Mouse (Mus musculus) spleen, adult 12 weeks (tissue): ENCODE measurements around the gene Lrrc56.

Experiments
- DNase-seq: peaks from one replicate; pipeline ENCODE4 v3.0.0; 2022; ENCODE audit warnings: low spot score

The Lrrc56 gene

DNA sequence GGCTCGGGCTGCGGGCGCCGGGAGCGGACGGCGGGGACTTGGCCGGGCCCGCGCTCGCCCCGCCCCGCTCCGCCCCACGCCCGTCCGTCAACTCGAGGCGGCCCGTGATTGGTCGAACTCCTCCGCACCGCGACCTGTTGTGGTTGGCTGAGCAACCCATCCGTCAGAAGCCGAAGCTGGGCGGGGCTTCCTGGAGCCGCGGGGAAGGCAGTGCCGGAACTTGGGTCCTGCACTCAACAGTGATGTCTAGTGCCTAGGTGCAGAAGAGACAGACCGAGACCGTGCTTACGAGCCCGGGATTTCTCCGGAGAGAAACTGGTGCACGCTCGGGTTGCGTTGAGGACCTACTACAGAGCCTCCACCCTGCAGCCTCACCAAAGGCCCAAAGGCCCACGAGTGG is at the start of gene Lrrc56, which contains the start of gene Hras:
Lrrc56 (plus strand) TSS at position 210 of the 400 bp plus-strand sequence.
Hras (minus strand) TSS at position 58 of the 400 bp plus-strand sequence.
- DNase-seq: peak; percentile 98

DNA sequence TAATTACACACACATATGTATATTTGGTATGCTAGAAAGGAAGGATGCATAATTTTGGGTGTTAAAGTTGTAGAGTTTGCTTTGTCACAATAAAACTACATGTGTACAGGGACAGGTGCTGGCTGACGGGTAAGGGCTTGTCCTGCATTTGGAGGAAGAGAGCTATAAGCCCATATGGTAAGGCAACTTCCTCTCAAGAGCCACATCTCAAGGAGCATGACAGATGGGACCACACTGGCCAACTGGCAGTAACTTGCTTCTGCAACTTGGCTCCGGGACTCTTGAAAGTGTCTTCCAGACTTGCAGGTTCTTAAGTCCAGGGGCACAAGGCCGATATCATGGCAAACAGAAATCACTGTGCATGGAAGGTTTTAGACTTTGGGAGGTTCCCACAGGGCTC is 49.3 kb upstream of the Lrrc56 start:
- DNase-seq: no peak

- no peak for DNase-seq
Measured at GRCm38 (mm10) chr7:141145403-141145802, 48.6 kb upstream of the Lrrc56 start.

- no peak for DNase-seq
Measured at GRCm38 (mm10) chr7:141146043-141146595, 47.8 kb upstream of the Lrrc56 start.

GRCm38 (mm10) chr7:141147044-141147443 is 46.9 kb upstream of the Lrrc56 start:
- no peak for DNase-seq

GRCm38 (mm10) chr7:141148639-141149038 is 45.3 kb upstream of the Lrrc56 start:
- DNase-seq: no peak

DNA sequence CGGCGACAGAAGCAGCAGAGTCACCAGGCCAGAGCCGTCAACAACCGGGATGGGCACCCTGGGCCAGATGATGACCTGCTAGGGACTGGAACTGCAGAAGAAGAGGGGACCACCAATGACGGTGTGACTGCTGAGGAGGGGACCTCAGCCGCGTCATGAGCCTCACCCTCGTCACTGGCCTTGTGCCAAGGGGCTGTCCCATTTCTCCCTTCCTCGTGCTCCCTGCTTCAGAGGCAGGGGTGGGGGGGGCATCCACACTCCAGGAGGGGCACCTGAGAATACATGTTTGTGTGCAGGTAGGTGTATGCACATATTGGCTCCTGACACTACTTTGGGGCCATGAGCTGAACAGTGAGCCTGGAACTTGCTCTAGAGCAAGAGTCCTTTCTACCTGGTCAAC is 38.6 kb upstream of the Lrrc56 start:
- no peak for DNase-seq

GRCm38 (mm10) chr7:141164397-141164796 is 29.6 kb upstream of the Lrrc56 start:
- no peak for DNase-seq

DNA sequence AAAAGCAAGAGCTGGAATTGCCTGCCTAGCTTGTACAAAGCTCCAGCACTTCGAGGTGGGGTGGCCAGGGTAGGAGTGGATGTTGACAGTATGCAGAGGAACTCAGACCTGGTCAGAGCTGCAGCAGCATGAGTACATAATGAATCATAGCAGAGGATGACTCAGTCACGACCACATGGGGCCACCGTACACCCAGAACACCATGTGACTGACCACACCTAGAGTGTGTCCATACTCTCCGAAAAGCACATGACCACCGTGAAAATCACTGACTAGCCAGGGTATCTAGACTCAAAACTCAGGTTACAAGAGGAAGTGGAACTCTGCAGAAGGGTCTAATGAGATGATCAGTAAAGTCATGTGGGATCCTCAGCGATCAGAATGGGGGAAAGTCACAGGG is 29.1 kb upstream of the Lrrc56 start:
- DNase-seq: no peak

- DNase-seq: peak; percentile 42
Measured at GRCm38 (mm10) chr7:141167901-141168517, 25.9 kb upstream of the Lrrc56 start.

- peak; percentile 61 for DNase-seq
Measured at GRCm38 (mm10) chr7:141168518-141168953, 25.4 kb upstream of the Lrrc56 start.

GRCm38 (mm10) chr7:141169300-141169699 is 24.7 kb upstream of the Lrrc56 start:
- no peak for DNase-seq

DNA sequence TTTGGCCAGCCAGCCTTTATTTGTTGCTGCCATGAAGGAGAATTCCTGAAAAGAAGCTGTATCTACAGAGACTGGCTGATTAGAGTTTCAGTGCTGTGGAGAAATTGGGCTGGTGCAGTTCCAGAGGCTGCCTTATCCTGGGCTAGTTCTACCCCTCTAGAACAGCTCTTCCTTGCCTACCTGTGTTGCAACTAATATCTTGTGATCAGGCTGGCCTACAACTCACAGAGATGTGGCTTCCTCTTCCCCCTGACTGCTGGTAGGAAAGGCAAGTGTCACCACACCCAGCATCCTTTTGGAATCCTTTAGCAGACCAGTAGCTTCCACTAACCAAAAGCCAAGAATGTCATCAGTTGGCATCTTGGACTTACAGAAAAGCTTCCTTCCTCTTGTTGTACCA is 24.1 kb upstream of the Lrrc56 start:
- DNase-seq: no peak

GRCm38 (mm10) chr7:141172116-141173006 is 21.6 kb upstream of the Lrrc56 start, which contains the start of gene Rnh1:
Rnh1 (minus strand) TSS chr7:141172857.
- peak; percentile 87 for DNase-seq

- no peak for DNase-seq
Measured at GRCm38 (mm10) chr7:141173323-141173850, 20.6 kb upstream of the Lrrc56 start.

DNA sequence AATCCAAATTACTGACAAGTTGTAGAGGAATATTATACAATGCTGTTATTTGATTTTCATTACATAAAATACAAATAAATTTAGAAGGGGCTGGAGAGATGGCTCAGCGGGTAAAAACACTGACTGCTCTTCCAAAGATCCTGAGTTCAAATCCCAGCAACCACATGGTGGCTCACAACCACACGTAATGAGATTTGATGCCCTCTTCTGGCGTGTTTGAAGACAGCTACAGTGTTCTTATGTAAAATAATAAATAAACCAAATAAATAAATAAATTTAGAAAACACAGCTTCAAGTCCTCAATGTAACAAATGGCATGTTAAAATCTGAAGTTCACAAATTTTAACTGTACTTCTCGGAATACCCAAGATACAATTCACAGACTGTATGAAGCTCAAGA is 18.9 kb upstream of the Lrrc56 start:
- no peak for DNase-seq

DNA sequence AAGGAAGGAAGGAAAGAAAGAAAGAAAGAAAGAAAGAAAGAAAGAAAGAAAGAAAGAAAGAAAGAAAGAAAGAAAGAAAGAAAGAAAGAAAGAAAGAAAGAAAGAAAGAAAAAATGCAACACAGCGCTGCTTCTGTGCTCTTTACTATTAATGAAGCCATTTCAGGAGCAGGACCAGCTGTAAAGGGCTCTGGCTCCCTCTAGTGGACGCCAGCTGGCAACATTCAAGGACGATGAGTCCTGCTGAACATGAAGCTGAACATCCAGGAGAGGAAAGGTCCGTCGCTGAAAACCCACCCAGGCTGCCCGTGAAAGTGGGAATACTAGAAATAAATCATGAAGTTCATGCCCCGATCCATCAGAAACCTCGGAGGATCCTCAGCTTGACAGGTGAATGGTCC is 17.8 kb upstream of the Lrrc56 start:
- peak; percentile 77 for DNase-seq

DNA sequence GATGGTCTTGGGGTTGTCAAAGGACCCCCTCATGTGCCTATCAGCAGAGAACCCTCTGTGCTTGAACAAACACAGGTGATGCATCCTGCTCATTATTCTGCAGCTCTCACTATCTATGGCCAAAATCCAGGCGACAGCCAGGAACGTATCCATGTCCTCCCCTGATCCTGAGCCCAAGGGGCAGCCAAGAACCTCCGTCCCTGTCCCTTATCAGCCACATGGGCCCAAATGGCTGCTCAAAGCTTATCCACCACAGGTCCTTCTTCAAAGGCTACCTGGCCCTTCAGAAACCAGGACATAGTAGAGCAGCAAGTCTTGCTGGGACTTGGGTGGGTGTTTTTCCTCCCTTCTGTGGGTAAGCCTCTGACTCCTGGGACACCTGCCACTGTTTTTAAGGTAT is 5.8 kb upstream of the Lrrc56 start:
- no peak for DNase-seq

- DNase-seq: no peak
Measured at GRCm38 (mm10) chr7:141188733-141189132, 5.2 kb upstream of the Lrrc56 start.

DNA sequence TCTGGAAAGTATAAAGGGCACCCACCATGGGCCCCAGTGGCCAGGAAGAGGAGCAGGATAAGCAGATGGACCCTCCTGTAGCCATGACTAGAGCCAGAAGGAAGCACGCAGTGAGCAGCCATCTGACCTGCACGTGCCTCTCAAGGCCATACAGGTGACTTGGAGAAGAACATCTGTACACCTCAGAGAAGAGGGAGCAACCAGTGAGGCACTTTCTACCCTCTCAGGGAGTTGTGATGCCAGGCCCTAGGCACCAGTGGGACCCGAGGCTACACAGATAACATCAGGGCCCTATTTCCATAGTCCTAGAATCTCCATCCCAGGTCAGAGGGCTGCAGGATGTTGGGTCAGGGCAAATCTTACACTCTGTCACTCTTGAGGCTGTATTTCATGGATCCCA is 3.7 kb upstream of the Lrrc56 start:
- DNase-seq: no peak

DNA sequence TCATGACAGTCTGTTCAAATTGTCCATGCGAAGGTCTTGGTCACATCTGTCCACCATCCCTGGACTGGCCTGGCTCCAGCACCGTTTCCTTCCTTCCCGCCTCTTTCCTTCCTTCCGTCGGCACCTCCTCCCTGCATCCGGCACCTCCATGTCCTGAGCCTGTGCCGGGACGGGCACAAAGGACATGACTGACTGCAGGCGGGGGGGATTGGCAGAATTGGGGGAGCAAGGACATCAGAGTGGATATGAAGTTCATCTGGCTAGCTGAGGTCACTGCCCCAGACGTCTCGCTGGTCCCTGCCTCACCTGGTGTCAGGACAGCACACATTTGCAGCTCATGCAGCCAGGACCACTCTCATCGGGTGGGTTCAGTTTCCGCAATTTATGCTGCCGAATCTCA is 2.9 kb upstream of the Lrrc56 start:
- no peak for DNase-seq

DNA sequence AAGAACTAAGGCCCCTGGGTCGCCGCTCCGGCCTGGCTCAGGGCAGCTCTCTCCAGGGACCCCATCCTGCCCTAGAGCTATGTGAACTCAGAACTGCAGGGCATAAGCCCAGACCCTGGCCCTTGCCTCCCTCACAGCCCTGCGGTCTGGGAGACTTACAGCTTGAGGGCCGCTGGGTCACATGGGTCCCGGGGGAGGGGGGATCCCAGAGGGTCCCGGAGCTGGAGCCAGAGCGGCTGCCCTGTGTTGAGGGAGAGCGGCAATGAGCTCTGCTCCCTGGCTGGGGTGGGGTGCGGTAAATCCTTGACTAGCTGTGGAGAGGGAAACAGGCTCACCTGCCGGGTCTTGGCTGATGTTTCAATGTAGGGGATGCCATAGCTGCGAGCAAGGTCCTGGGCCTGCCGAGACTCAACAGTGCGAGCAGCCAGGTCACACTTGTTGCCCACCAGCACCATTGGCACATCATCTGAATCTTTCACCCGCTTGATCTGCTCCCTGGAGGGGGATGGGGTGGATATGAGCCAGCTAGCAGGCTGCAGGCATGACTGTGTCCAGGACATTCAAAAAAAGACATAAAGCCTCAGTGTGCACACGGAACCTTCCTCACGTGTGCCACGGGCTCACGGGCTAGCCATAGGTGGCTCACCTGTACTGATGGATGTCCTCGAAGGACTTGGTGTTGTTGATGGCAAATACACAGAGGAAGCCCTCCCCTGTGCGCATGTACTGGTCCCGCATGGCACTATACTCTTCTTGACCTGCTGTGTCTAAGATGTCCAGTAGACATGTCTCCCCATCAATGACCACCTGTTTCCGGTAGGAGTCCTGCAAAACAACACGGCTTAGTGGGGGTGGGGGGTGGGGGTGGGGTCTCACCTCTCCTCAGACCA is 1.9 kb upstream of the Lrrc56 start:
- DNase-seq: no peak
